Mouse (Mus musculus) myocyte (in vitro differentiated cells): ENCODE data around the gene Adgrl1. TPM values are rescaled to one million over a fixed set of nuclear protein-coding genes. Genes with fewer than 3 reads are reported as not detected.

Experiments
- H3K27me3 ChIP-seq: one replicate; pipeline ENCODE4 v1.6.1; 2011; ENCODE audit not compliant: control insufficient read depth, insufficient read depth, insufficient read length
- H3K36me3 ChIP-seq: one replicate; pipeline ENCODE4 v1.6.1; 2011; ENCODE audit not compliant: control insufficient read depth, insufficient read depth
- H3K4me2 ChIP-seq: one replicate; pipeline ENCODE4 v1.6.1; 2011; ENCODE audit warnings: low read depth, control low read depth
- H3K4me3 ChIP-seq: one replicate; pipeline ENCODE4 v1.5.1; 2011; ENCODE audit warnings: mild to moderate bottlenecking, control low read depth, moderate library complexity
- H3K79me2 ChIP-seq: one replicate; pipeline ENCODE4 v1.6.1; 2011; ENCODE audit not compliant: control insufficient read depth, insufficient read depth
- H3ac ChIP-seq: one replicate; pipeline ENCODE4 v1.6.1; 2011; ENCODE audit not compliant: control insufficient read depth, insufficient read length
- CEBPB ChIP-seq: IDR thresholded peaks from 2 replicates; pipeline ENCODE4 v1.6.1; 2011; ENCODE audit warnings: mild to moderate bottlenecking, moderate library complexity; ENCODE audit not compliant: poor library complexity, insufficient read depth, severe bottlenecking
- E2F4 ChIP-seq: IDR thresholded peaks from one replicate; pipeline ENCODE4 v1.6.1; 2011; ENCODE audit warnings: mild to moderate bottlenecking, control low read depth, moderate library complexity; ENCODE audit not compliant: insufficient read depth
- MAX ChIP-seq: IDR thresholded peaks from one replicate; pipeline ENCODE4 v1.6.1; 2011; ENCODE audit warnings: low read depth, mild to moderate bottlenecking, control low read depth
- MYOD1 ChIP-seq, 3 experiments: IDR thresholded peaks; one replicate each; pipeline ENCODE4 v1.6.1; 2011; ENCODE audit warnings: control low read depth in 2 of 3, low read depth in 2 of 3, mild to moderate bottlenecking in 2 of 3, moderate library complexity in 1 of 3; ENCODE audit not compliant: insufficient read length in 2 of 3, control insufficient read depth in 1 of 3
- MYOG ChIP-seq, 3 experiments: IDR thresholded peaks; one replicate each; pipeline ENCODE4 v1.6.1; 2011; ENCODE audit warnings: control low read depth in 2 of 3, low read depth in 2 of 3, mild to moderate bottlenecking in 2 of 3; ENCODE audit not compliant: insufficient read length in 2 of 3, control insufficient read depth in 1 of 3, insufficient read depth in 1 of 3
- POLR2A ChIP-seq: IDR thresholded peaks from one replicate; pipeline ENCODE4 v1.6.1; 2011; ENCODE audit warnings: low read depth, mild to moderate bottlenecking, control low read depth, moderate library complexity; ENCODE audit not compliant: insufficient read length
- POLR2AphosphoS2 ChIP-seq: IDR thresholded peaks from one replicate; pipeline ENCODE4 v1.6.1; 2011; ENCODE audit warnings: low read depth, control low read depth; ENCODE audit not compliant: insufficient read length
- REST ChIP-seq: IDR thresholded peaks from one replicate; pipeline ENCODE4 v1.6.1; 2011; ENCODE audit warnings: mild to moderate bottlenecking, control low read depth, moderate library complexity; ENCODE audit not compliant: insufficient read depth, insufficient read length
- SRF ChIP-seq: IDR thresholded peaks from one replicate; pipeline ENCODE4 v1.6.1; 2011; ENCODE audit warnings: low read depth; ENCODE audit not compliant: control insufficient read depth, insufficient read length
- TCF12 ChIP-seq: IDR thresholded peaks from one replicate; pipeline ENCODE4 v1.6.1; 2011; ENCODE audit warnings: mild to moderate bottlenecking, control low read depth; ENCODE audit not compliant: poor library complexity, insufficient read depth, severe bottlenecking
- TCF3 ChIP-seq: IDR thresholded peaks from one replicate; pipeline ENCODE4 v1.6.1; 2011; ENCODE audit warnings: low read depth, control low read depth; ENCODE audit not compliant: insufficient read length
- USF1 ChIP-seq: IDR thresholded peaks from one replicate; pipeline ENCODE4 v1.6.1; 2011; ENCODE audit warnings: low read depth, mild to moderate bottlenecking, control low read depth, moderate library complexity
- polyA plus RNA-seq: library from polyadenylated mRNA; unstranded; fragments of >200 nt; fragmentation: generic; extraction: Trizol; gene quantifications from one replicate; pipeline ENCODE4 v1.2.1, GENCODE M21; 2012; ENCODE audit warnings: missing spikeins

Gene Adgrl1
- polyA plus RNA-seq, 1 experiment, result 11.5 TPM

DNA sequence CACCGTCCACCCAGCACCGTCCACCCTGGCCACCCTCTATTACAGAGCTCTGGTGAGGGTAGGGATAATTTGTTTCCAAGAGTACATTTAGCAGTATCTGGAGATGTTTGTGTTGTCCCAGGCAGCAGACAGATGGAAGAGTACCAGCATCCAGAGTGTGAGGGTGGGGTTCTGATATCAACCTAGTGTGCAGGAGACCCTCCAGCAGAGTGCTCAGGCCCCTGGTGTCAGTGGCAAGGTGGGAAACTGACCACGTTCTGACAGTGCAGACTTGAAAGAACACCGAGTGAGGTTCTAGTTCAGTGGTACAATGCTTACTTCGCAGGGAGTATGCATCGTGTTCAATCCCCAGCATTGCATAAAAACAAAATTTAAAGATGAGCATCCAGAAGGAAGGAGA, 71.8 kb downstream of the Adgrl1 start:
- Histone ChIP-seq H3K4me2 (peak overlapping the region; percentile 86), H3K36me3 (peaks cover under 1% of the 10 kb centered on the region), H3K79me2 (peaks cover 31% of the 10 kb centered on the region), H3K4me3 (peak overlapping the region; percentile 82), H3K27me3 (no peaks in the 10 kb centered on the region), H3ac (peak overlapping the region; percentile 98)
- no peak for TF ChIP-seq REST
- no peak for TF ChIP-seq SRF
- no peak for TF ChIP-seq CEBPB
- no peak for TF ChIP-seq TCF12
- TF ChIP-seq E2F4, result no peak
- TF ChIP-seq POLR2AphosphoS2, result no peak
- TF ChIP-seq POLR2A, result no peak
- no peak for TF ChIP-seq MYOD1 (IDR thresholded peaks at IDR 0.05; ENCODE audit: control insufficient read depth in 1 of 3, insufficient read length in 2 of 3, low read depth in 2 of 3)
- TF ChIP-seq TCF3, result no peak
- no peak for TF ChIP-seq USF1
- TF ChIP-seq MYOG (IDR thresholded peaks at IDR 0.05; ENCODE audit: control insufficient read depth in 1 of 3, insufficient read depth in 1 of 3, insufficient read length in 2 of 3, low read depth in 2 of 3), result no peak
- TF ChIP-seq MAX, result no peak

GRCm38 (mm10) chr8:83972150-83973120, 72.5 kb downstream of the Adgrl1 start, which contains the start of gene Prkaca:
Prkaca (plus strand) TSS chr8:83972993.
- TF ChIP-seq REST, result no peak
- peak; percentile 38 for TF ChIP-seq SRF
- TF ChIP-seq POLR2A, result peak; percentile 86
- peak in 1 of 3 experiments; percentile 38 for TF ChIP-seq MYOG (IDR thresholded peaks at IDR 0.05; ENCODE audit: control insufficient read depth in 1 of 3, insufficient read depth in 1 of 3, insufficient read length in 2 of 3, low read depth in 2 of 3)
- TF ChIP-seq USF1, result peak; percentile 26
- no peak for TF ChIP-seq TCF12
- peak in 1 of 3 experiments; percentile 37 for TF ChIP-seq MYOD1 (IDR thresholded peaks at IDR 0.05; ENCODE audit: control insufficient read depth in 1 of 3, insufficient read length in 2 of 3, low read depth in 2 of 3)
- peak; percentile 69 for TF ChIP-seq POLR2AphosphoS2
- TF ChIP-seq TCF3, result peak; percentile 1

GRCm38 (mm10) chr8:83973161-83974031, 73.5 kb downstream of the Adgrl1 start:
- Histone ChIP-seq H3K79me2 (peaks cover 48% of the 10 kb centered on the region), H3K4me2 (peak overlapping the region; percentile 90), H3K27me3 (no peaks in the 10 kb centered on the region), H3K4me3 (peak overlapping the region; percentile 82), H3K36me3 (no peaks in the 10 kb centered on the region), H3ac (peak overlapping the region; percentile 98)
- TF ChIP-seq MYOG (IDR thresholded peaks at IDR 0.05; ENCODE audit: control insufficient read depth in 1 of 3, insufficient read depth in 1 of 3, insufficient read length in 2 of 3, low read depth in 2 of 3) (peak in 1 of 3 experiments; percentile 74), POLR2A (no peak), SRF (no peak), TCF12 (no peak), MYOD1 (IDR thresholded peaks at IDR 0.05; ENCODE audit: control insufficient read depth in 1 of 3, insufficient read length in 2 of 3, low read depth in 2 of 3) (peak in 2 of 3 experiments; percentile 86 to 89), POLR2AphosphoS2 (peak; percentile 53), USF1 (no peak), TCF3 (peak; percentile 18), CEBPB (no peak)

More at GRCm38 (mm10) chr8:83972150-83973120, 72.5 kb downstream of the Adgrl1 start, which contains the start of gene Prkaca:
- peak within 1 kb of the TSS; percentile 90 for H3K4me2 ChIP-seq
- peak within 1 kb of the TSS; percentile 98 for H3ac ChIP-seq
- peak within 1 kb of the TSS; percentile 82 for H3K4me3 ChIP-seq
- H3K27me3 ChIP-seq, result no peaks in the 10 kb centered on the region
- H3K36me3 ChIP-seq, result no peaks in the 10 kb centered on the region
- H3K79me2 ChIP-seq, result peaks cover 39% of the 10 kb centered on the region

DNA sequence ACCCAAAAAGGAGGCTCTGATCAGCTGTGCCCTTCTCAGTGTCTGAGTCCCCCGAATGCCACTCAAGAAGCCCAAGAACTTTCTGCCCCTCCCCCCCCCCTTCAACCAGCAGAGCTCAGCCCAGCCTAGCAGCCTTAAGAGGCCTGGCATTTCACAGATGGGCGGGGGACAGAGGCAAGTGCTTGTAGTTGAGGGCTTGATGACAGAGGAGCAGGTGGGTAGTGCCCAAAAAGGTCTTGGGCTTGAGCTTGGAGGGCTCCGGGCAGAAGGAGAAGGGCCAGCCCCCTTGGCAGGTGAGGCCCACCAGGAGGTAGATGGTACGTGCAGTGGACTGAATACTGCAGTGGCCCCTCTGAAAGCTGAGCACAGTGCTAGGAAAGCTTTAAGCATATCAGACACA, 74.6 kb downstream of the Adgrl1 start:
- H3K4me3 ChIP-seq, result peak overlapping the region; percentile 82
- H3K27me3 ChIP-seq, result no peaks in the 10 kb centered on the region

More for the DNA sequence above, 74.6 kb downstream of the Adgrl1 start:
- no peak overlapping the region for H3ac ChIP-seq
- TF ChIP-seq MYOG (IDR thresholded peaks at IDR 0.05; ENCODE audit: control insufficient read depth in 1 of 3, insufficient read depth in 1 of 3, insufficient read length in 2 of 3, low read depth in 2 of 3) (peak in 1 of 3 experiments; percentile 18), E2F4 (no peak)
- peaks cover 56% of the 10 kb centered on the region for H3K79me2 ChIP-seq
- H3K36me3 ChIP-seq, result no peaks in the 10 kb centered on the region
- H3K4me2 ChIP-seq, result peak overlapping the region; percentile 90
